Mouse (Mus musculus) cerebellum, adult 8-10 months (tissue): ENCODE results near the gene Arl11.
A peak's percentile ranks its signal among the peaks of the same experiment; 100 is the strongest.

Experiments
- DNase-seq: peaks from one replicate; pipeline ENCODE4 v3.0.0; 2022

The Arl11 gene

DNA sequence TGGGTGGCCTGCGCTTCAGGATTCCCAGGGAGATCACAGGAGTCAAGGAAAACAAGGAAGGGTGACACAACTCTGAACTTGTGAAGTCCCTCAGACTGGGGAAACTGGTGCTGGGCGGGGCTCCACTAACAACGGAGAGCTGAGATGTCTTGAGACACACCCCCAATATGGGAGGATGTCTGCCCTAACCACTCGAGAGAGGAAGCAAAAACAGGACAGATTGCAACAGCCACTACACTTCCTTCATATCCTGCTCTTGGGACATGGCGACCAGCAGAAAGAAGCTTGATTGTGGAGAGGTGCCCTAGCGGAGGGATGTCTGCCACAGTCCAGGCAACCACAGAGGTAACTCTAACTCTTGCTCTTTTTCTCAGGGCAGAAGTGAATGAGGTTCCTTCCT is at the start of gene Arl11:
Gene Arl11, plus strand, starts transcription at position 161 of the 400 bp plus-strand sequence.
- DNase-seq = no peak

DNA sequence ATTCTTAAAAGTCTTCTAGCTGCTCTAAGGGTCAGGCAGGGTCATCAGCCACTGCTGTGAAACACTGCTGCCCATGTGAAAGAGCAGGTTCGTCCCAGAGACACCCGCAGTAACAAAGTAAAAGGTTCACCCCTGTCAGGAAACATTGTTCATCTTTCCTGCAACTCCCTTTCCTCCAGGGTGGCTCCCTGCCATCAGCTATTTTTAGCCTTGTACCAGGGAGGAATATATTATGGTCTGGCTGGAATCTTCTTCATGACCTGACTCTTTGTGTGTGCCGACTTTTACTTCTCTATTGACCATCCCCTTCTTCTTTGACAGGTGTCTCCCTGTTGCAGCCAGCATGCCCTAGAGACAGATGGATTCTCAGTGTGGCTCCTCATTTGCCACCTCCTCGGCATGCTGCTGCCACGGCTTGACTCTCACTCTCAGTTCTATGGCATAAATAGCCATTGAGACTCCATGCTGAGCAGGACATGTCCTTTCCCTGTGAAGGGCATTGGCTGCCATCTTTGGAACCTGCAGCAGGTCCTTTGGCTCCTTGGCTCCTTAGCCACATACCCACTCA is 41.6 kb upstream of the Arl11 start:
- peak; percentile 55 for DNase-seq

DNA sequence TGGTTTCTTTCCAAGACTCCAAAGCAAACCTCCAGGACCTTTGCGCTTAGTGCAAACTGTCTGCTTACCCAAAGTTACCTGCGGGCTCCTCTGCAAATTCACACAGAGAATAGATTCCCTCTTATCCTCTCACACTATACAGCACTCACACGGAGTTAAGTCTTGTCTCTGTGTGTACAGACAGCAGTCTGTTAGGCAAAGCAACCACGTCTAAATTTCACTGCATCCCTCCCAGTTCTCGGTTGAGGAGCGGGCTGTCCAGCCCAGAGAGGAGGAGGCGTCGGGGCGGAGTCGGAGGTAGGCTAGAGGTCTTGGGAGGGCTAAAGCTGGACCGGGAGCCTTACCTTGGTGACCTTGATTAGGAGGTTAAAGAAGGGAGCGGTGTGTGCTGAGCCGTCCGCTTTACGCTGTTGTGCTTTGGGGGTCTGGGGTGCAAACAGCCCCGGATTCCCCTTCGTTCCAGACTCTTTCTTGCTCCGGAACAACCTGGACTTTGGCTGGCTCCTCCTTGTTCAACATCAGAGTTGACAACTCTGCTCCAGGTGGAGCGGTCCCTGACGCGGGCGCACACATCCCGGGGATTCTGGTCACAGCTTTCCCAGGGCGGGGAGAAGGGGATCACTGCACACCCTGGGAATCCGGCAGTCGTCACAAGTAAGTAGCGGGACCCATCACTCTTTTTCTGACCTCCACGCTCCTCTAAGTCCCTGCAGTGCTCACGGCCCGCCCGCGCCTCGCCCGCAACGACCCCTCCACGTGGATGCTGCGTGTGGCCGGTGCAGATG is 34.9 kb upstream of the Arl11 start:
- no peak for DNase-seq

DNA sequence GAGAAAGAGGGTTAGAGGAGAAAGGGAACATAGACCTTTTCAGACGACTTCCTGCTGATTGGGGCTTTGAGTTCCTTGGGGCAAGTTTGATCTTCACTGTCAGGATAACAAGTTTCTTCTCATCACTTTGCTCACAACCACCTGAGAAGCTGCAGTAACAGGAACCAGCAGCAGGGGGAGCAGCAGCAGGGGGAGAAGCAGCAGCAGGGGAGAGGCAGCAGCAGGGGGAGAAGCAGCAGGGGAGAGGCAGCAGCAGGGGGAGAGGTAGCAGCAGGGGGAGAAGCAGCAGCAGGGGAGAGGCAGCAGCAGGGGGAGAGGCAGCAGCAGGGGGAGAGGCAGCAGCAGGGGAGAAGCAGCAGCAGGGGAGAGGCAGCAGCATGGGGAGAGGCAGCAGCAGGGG is 32.3 kb upstream of the Arl11 start:
- DNase-seq = no peak

DNA sequence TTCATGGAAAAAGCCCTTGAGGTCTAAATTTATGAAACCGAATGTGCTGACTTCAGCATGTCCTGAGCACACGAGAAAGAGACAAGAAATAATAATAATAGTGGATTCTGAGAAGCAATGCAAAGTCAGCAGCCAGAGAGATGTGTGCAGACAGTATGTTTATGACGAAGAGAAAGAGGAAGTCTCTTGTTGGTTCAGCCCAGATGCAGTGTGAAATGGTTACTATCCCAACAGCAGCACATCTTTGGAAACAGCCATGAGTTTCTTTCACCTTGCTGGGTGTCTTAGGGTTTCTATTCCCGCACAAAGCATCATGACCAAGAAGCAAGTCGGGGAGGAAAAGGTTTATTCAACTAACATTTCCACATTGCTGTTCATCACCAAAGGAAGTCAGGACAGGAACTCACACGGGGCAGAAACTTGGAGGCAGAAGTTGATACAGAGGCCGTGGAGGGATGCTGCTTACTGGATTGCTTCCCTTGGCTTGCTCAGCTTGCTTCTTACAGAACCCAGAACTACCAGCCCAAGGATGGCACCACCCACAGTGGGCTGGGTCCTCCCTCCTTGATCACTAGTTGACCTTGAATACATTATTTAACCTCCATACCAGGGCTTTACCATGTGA is 30.8 kb upstream of the Arl11 start:
- no peak for DNase-seq

DNA sequence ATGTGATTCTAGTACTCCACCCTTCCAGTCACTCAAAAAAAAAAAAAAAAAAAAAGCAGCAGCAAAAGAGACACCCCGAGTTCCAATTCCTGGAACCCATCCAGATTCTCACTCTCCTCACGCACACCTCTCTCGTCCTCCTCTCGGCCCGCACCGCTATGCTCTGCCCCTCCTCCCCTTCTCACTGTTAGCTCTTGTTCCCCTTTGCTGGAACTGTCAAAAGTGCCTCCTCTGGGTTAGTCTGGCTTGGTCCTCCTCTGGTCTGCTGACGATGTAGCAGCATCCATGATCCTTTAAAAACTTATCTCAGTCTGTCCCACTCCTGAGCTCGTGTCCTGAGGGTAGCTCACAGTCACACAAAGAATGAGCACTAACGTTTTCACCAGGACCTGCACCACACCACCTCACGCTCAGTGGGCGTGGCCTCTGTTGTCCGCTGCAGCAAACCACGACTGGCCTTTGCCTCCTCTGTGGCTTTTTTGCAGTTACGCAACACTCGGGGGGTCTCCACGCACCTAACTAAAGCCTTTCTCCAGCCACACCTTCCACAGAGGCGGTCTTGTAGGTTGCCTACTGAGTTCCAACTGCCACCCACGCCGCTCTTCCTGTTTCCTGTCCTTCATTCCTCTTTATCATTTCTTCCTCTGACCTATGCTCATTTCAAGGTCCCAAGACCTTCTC is 20.8 kb upstream of the Arl11 start:
- DNase-seq = no peak

DNA sequence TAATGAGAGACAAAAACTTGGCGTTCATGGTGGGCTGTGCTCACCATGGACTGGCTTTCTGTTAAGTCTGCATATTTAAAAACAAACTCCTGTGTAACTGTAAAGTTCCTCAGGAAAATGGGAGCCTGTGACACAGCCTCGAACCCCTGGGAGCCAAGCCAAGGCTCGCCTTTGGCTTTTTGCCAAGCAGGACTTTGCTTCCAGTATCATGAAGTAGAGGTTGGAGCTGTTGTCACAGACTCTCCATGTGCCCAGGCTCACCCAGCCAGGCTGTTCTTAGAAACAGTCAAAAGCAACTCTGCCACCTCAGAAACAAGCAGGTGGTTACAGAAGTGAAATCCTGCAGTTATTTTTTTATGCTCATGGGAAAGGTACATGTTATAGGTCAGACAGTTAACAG is 18.9 kb upstream of the Arl11 start:
- DNase-seq = no peak

DNA sequence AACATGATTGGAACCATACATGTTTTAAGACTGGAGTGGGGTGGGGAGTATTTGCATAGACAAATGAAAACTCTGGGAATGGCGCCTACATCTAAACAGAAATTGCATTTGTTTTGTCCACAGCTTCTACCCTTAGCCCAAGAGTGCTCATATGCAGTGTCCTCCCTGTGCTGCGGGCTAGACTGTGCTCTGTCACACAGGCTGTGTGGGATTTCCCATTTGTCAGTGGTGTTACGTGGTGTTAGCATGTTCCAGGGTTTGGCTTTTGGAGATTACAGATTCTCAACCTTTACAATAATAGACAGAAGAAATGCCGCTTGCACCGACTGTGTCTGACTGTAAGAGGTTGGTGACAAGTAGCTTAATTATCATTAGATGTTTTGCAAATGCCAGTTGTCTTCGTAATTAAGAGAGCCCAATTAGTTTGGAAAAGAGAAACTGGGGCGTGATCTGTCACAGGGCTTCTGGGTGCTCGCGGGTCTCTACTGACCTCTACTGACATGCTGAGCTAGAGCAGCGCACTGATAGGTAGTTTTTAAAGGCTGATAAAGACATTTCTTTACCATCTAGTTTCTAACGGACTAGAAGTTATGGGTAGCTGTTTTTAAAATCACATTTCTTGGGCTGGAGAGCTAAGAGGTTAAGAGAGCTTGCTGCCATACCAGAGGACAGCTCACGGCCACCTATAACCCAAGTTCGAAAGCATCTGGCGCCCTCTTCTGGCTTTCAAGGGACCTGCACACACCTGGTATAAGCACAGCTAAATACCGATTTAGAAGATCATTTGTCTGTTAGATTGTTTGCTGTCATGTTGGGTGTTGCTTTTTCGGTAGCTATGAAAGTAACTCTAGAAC is 15.4 kb upstream of the Arl11 start:
- peak; percentile 62 for DNase-seq

DNA sequence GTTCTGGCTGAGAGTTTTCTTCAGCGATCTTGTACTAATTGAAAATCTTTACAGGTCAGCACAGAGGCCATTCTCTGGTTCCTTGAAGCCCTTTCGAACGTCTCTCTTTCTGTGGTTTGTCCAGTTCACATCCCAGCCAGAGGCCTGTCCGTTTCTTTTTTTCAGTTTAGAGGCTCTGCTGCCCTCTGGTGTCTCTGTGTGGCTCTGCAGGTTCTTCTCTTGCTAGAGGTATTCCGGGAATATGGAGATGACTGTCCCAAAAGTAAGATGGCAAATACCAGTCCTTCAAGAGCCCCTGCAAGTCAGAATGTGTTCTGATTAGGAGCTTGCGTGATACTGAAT is 14.8 kb upstream of the Arl11 start:
- peak; percentile 61 for DNase-seq

DNA sequence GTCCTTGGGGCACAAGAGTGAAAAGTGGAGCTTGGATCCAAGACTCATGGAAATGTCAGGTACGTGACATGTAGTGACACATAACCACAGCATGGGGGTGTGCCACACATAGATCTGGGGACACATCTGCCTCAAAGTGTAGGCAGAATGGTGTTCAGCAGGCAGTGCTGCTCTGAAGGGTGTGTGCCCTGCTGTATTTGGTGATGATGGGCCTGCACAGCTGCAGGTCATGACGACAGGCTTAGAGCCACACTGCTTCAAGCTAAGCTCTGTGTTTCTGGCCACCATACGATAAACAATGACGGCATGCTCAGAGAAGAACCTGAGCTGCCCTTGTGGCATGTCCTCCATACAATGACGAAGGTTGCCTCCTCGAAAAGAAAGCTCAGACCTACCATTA is 9.7 kb upstream of the Arl11 start:
- no peak for DNase-seq

DNA sequence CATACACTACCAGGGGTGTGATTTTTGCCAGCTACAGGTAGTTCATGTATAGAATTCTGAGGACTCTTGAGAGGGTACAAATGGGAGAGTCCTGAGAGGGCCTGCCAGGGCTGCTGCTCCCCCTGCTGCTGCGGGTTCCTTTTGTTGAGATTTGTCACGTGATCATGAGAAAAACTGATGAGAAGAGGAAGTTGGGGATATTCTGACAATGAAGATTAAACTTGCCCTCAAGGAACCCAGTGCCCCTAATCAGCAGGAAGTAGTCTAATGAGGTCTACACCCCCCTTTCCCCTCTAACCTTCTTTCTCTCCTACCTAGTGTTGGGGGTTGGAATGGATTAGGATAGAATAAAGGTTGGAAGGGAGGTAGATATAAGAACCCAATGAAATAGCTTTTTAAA is 8.2 kb upstream of the Arl11 start:
- no peak for DNase-seq

DNA sequence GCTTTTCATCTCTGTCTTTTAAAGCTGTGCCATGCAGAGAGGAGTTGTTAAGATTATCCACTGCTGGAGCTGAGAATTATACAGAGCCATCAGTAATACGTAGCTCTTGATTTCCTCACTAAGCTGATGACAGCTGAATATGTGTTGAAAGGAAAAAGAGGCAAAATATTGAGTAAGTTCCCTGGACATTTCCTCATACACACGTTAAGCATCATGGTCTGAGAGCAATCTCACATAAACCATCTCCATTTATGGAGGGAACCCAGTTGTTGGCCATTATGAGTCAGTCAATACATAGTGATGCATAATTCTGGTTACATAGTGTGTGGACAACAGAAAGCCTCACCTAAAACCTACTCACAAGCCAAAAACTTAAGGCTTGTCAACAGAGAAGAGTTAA is 7.1 kb upstream of the Arl11 start:
- DNase-seq = no peak

DNA sequence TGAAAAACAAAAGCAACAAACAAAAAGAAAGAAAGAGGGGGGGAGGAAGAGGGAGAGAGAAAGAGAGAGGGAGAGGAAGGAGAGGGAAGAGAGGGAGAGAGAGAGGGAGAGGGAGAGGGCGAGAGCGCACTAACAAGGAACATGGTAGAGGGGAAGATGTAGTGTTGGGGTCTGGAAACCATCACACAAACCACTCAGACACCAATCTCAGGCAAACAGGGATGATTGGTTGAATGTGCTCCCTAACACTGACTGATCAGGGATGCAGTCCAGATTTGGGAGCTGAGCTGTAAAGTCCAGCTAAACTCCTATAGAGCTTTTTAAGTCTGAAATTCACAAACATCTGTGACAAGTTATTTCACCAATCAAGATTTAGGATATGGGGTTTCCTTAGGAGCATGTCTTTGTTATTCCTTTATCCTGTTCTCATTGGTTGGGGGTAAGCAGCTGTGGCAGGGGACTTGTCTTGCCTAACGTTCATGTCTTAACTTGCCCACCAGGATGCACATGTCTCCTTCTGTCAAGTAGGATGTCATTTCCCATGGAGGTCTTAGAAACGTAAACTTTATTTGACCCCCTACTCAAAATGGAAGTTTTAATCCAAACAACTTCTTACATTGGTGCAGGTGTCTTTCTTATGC is 5.5 kb upstream of the Arl11 start:
- DNase-seq = no peak

DNA sequence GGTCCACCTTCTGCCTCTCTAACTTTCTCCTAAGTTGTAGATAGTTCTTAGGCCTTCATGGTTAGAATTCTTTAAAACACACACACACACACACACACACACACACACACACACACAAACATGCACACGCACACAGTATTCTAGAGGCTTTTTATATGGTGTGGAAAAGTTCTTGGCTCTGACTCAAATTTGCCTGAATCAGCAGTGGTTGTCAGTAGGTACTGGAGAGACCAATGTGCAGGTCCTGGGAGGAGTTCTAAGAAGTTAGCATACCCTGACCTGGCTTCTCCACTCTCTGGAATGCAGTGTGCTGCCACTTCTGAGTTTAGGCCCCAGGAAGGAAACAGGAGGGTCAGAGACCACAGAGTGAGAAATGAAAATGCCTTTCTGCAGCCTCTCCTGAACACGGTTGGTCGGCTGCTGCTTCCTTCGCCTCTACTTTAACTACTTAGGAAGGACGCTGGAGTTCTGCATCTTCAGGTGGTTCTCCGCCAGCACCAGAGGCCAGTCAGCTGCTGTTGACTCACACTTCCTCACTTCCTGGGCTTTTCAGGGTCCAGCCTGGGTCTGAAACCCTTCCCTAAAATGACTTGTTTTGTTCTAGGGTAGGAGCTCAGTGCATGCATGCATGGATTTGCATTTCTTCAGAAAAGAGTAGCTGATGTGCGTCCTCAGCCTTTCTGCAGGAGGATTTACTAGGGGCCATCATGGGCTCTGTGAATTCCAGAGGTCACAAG is 651 bp downstream of the Arl11 start:
- no peak for DNase-seq

DNA sequence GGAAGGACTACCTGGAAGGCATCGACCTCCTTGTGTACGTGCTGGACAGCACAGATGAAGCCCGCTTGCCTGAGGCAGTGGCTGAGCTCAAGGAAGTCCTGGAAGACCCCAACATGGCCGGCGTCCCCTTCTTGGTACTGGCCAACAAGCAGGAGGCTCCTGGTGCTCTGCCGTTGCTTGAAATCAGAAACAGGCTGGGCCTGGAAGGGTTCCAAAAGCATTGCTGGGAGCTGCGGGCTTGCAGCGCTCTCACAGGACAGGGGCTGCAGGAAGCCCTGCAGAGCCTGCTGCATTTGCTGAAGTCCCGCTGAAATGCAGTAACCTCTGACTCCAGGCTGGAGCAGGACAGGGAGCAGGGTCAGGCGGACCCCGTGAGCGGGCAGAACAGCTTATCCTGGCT is 1.4 kb downstream of the Arl11 start:
- DNase-seq = no peak

DNA sequence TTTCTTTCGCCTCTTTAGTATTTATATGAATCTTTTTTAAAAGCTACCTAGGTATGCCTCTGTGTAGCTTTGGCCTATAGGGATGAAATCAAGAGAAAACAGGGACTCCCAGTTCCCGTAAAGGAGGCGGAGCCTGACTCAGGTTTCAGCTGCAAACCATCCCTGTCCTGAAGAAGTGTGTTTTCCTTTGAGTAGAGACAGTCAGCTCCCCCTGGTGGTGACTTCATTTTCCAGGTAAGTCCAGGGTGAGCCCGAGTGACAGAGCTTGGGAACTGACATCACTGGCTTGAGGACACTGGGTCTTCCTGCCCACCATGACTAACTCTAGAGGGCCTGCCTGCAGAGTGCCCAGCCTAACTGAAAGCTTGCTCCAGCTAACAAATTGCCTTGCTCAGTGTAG is 7.3 kb downstream of the Arl11 start:
- DNase-seq = peak; percentile 61

DNA sequence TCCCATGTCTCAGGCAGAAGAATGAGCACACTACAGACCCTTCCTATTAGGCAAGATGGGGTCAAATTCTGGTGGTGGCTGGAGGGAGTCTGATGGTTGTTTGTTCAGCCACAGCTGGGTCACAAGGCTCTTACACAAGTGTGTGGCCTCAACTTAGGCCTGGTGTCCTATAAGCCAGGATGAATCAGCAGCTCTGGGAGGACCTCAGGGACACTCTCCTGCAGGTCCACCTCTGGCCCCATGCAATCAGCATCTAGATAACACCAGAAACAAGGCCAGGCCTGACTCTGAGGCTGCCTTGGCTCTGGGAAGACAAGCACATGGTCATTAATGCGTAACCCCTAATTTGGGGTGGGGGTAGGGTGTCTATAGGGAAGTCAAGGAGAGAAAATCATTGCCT is 11.2 kb downstream of the Arl11 start:
- no peak for DNase-seq

DNA sequence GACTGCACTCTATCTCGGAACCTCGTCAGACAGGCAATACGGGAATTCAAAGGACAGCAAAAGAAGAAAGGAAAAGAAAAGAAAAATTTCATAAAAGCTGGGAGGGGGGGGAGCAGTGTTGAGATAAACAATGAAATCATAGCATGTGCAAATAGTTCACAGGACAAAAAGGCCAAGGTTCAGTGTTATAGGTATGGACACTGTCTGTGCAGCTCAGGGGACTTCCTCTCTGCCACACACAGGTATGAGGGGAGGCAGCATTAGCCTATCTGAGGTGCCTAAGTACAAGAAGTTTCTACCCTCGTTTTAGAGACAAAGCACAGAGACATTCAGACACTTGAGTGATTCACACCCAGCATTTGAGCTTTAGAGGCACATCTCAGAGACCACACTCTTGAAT is 11.6 kb downstream of the Arl11 start:
- DNase-seq = no peak

DNA sequence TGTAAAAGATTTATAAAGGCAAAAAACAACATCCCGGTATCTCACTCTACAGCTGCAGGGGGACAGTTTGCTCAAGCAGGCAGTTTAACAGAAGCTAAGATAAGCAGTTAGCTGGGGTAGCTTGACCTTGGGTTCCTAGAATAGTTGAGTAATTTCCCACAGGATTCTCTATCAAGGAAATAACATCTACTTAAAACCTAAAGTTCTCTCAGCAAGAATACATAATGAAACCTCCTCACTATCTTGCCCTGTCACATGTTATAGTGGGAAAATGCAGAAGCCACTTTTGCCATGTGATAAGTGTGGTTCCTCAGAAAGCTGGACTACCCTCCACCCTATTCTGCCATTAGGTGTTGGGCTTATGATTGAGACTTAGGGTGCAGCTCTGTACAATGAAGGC is 13.2 kb downstream of the Arl11 start:
- no peak for DNase-seq

DNA sequence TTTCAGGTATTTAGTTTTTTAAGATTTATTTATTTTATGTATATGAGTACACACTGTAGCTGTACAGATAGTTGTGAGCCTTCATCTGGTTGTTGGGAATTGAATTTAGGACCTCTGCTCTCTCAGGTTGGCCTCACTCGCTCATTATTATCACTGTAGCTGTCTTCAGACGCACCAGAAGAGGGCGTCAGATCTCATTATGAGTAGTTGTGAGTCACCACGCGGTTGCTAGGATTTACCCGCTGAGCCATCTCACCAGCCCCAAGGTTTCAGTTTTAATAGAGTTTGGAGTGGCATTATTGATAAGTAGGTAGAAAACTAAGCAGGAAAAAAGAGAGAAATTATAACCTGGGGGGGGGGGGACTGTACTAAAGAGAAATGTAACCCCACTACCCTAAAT is 17.5 kb downstream of the Arl11 start:
- peak; percentile 28 for DNase-seq

DNA sequence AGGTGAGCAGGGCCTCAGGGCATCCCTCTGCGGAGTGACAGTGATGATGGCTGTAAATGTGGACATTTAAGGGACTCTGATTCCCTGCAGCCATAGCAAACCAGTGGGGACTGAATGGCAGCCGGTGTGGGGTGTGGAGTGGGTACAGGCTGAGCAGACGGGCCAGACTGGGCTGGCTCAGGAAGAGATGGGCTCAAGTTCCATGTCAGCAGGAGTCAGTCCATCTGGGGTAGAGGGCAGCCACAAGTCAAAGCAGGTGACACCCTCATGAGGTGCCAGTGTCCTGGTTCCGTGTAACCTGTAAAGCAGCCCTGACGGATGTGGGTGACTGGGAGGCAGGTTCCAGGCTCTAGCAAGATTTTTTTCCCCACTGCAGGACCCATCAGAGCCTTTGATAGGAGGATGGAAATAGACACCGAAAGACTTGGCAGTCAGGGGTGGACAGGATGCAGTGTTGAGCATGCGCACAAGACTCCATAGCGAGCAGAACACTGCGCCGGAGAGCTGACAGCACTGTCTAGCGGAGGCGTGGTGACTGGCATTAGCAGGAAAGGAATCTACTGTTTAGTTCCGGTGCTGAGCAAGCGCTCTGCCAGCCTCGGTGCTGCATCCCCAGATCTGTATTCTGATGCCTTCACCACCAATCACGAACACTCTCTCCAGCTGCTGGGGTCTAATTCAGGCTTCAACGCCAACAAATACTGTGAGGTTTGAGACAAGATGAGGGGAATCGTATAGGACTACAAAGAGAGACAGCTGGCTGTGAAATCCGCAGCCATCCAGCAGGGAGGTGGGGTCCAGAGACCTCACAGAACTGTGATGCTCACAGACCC is 18.3 kb downstream of the Arl11 start:
- DNase-seq = peak; percentile 84
